Comparison of ENCODE assay signal across 8 mouse cellular contexts in genomic region chr2:180499741-180500140, GRCm38 (mm10). TPM values are rescaled to one million over a fixed set of nuclear protein-coding genes. Genes with fewer than 3 reads are reported as not detected.
DNase-seq lines count a peak whose midpoint lies in the region; ATAC-seq lines count a peak whose summit lies in the region.

Gene Ntsr1, plus strand, starts transcription at chr2:180499976.

- no peaks in the 10 kb centered on the region for H3K36me3 ChIP-seq in kidney, embryonic 16.5 days (ENCODE audit: insufficient read depth, low read length)
- H3K36me3 ChIP-seq in embryonic facial prominence, embryonic 13.5 days: no peaks in the 10 kb centered on the region
- H3K36me3 ChIP-seq in hindbrain, embryonic 16.5 days (ENCODE audit: control insufficient read depth, insufficient read depth, low read length): no peaks in the 10 kb centered on the region
- no peaks in the 10 kb centered on the region for H3K36me3 ChIP-seq in midbrain, embryonic 10.5 days

- H3K9ac ChIP-seq in kidney, embryonic 16.5 days (replicated peaks; ENCODE audit: low read length): peak within 1 kb of the TSS; percentile 65
- H3K9ac ChIP-seq in embryonic facial prominence, embryonic 13.5 days: peak within 1 kb of the TSS; percentile 58
- peak within 1 kb of the TSS; percentile 66 for H3K9ac ChIP-seq in hindbrain, embryonic 16.5 days (ENCODE audit: low read depth, low read length)

- H3K4me2 ChIP-seq in kidney, embryonic 16.5 days (replicated peaks; ENCODE audit: low read depth, low read length): peak within 1 kb of the TSS; percentile 71
- peak within 1 kb of the TSS; percentile 75 for H3K4me2 ChIP-seq in embryonic facial prominence, embryonic 13.5 days
- peak within 1 kb of the TSS; percentile 83 for H3K4me2 ChIP-seq in hindbrain, embryonic 16.5 days (ENCODE audit: low read length)

- H3K4me3 ChIP-seq in kidney, embryonic 16.5 days (ENCODE audit: low read length): peak within 1 kb of the TSS; percentile 47
- H3K4me3 ChIP-seq in embryonic facial prominence, embryonic 13.5 days: peak within 1 kb of the TSS; percentile 41
- peak within 1 kb of the TSS; percentile 47 for H3K4me3 ChIP-seq in hindbrain, embryonic 16.5 days (ENCODE audit: low read length)
- H3K4me3 ChIP-seq in midbrain, embryonic 10.5 days: peak within 1 kb of the TSS; percentile 50

- H3K4me1 ChIP-seq in kidney, embryonic 16.5 days (ENCODE audit: insufficient read depth, low read length): peaks cover 27% of the 10 kb centered on the region
- H3K4me1 ChIP-seq in embryonic facial prominence, embryonic 13.5 days: peaks cover 29% of the 10 kb centered on the region
- peaks cover 21% of the 10 kb centered on the region for H3K4me1 ChIP-seq in hindbrain, embryonic 16.5 days (ENCODE audit: control insufficient read depth, insufficient read depth, low read depth, low read length)
- H3K4me1 ChIP-seq in midbrain, embryonic 10.5 days: peaks cover 35% of the 10 kb centered on the region

- no peak for DNase-seq in kidney, adult 9 months
- peak; percentile 28 for DNase-seq in midbrain, embryonic 10.5 days (ENCODE audit: low spot score)
- DNase-seq in c-Kit-positive CD71-positive TER-119-positive erythroid progenitor cells, embryonic 14.5 days (ENCODE audit: low spot score): no peak
- DNase-seq in spleen, postnatal 10 days (ENCODE audit: low spot score in 2 of 2): no peak
- DNase-seq in cerebellum, adult 8-10 months: no peak

- WGBS in kidney, embryonic 16.5 days: 0% methylated on average over 30 of the region's 30 CpGs
- WGBS in embryonic facial prominence, embryonic 13.5 days: under 1% methylated on average over 30 of the region's 30 CpGs
- WGBS in hindbrain, embryonic 16.5 days: 0% methylated on average over 30 of the region's 30 CpGs
- under 1% methylated on average over 30 of the region's 30 CpGs for WGBS in midbrain, embryonic 10.5 days

- peaks cover 32% of the 10 kb centered on the region for H3K27me3 ChIP-seq in kidney, embryonic 16.5 days (ENCODE audit: insufficient read depth, low read length)
- peaks cover 60% of the 10 kb centered on the region for H3K27me3 ChIP-seq in embryonic facial prominence, embryonic 13.5 days
- H3K27me3 ChIP-seq in hindbrain, embryonic 16.5 days (replicated peaks; ENCODE audit: control insufficient read depth, insufficient read depth, low read length): peaks cover 17% of the 10 kb centered on the region
- peaks cover 99% of the 10 kb centered on the region for H3K27me3 ChIP-seq in midbrain, embryonic 10.5 days (ENCODE audit: low read depth, poor library complexity, severe bottlenecking)

- ATAC-seq in kidney, embryonic 16.5 days (ENCODE audit: low FRiP score, low TSS enrichment): peak; percentile 58
- ATAC-seq in embryonic facial prominence, embryonic 13.5 days (ENCODE audit: insufficient number of reproducible peaks, insufficient read depth, low FRiP score, low TSS enrichment, low read depth): no peak
- peak; percentile 58 for ATAC-seq in hindbrain, embryonic 16.5 days

- H3K27ac ChIP-seq in kidney, embryonic 16.5 days (ENCODE audit: low read length): peak within 1 kb of the TSS; percentile 44; the same call in 1 of the 2 replicates
- H3K27ac ChIP-seq in embryonic facial prominence, embryonic 13.5 days: no peak within 1 kb of the TSS
- H3K27ac ChIP-seq in hindbrain, embryonic 16.5 days (ENCODE audit: low read depth, low read length): no peak within 1 kb of the TSS
- 0 out of 2 replicates have a peak within 1 kb of the TSS, but pooled peaks have one; percentile 47 for H3K27ac ChIP-seq in midbrain, embryonic 10.5 days (replicated peaks)

- no peaks in the 10 kb centered on the region for H3K9me3 ChIP-seq in kidney, embryonic 16.5 days (ENCODE audit: low read length)
- H3K9me3 ChIP-seq in embryonic facial prominence, embryonic 13.5 days: no peaks in the 10 kb centered on the region
- no peaks in the 10 kb centered on the region for H3K9me3 ChIP-seq in hindbrain, embryonic 16.5 days (ENCODE audit: control insufficient read depth, low read length)
- no peaks in the 10 kb centered on the region for H3K9me3 ChIP-seq in midbrain, embryonic 10.5 days (replicated peaks)

RNA-seq across cellular contexts. Expression of gene Ntsr1, which starts in this region (rescaled TPM):
- 7.4 and 10.2 TPM in 2 replicates for polyA plus RNA-seq in kidney, embryonic 16.5 days (2015; fragmentation: Nextera tagmentation; extraction: Ambion mirVana)
- polyA plus RNA-seq in embryonic facial prominence, embryonic 13.5 days (2015; fragmentation: Nextera tagmentation; extraction: Ambion mirVana): 0.36 and 0.45 TPM in 2 replicates
- 3.6 and 4.1 TPM in 2 replicates for polyA plus RNA-seq in hindbrain, embryonic 16.5 days (2015; fragmentation: Nextera tagmentation; extraction: Ambion mirVana)
- 0.10 and 0.24 TPM in 2 replicates for polyA plus RNA-seq in midbrain, embryonic 10.5 days (2016; fragmentation: Nextera tagmentation; extraction: Ambion mirVana)

Comparison
In these comparisons a context has a peak if more than half of its experiments do, and no peak if none do; other contexts are left out.
1. Peak in DNase-seq, H3K4me3 ChIP-seq and H3K27ac ChIP-seq in midbrain, embryonic 10.5 days; RNA of the gene not detected or under 1 TPM.